Mouse (Mus musculus) activated CD4-positive, CD25-positive, alpha-beta regulatory T cell (primary cell): ENCODE measurements around the gene Fam92a. TPM values are rescaled to one million over a fixed set of nuclear protein-coding genes. Genes with fewer than 3 reads are reported as not detected.

Source experiments
- polyA plus RNA-seq, 2 experiments: library from polyadenylated mRNA; unstranded; fragments of 100-300 nt; shearing (Covaris generic); gene quantifications; one replicate each; pipeline ENCODE4 v1.2.1; 2017

Fam92a gene
- polyA plus RNA-seq = 10 to 100 TPM; 50.8 to 52.5 TPM

DNA sequence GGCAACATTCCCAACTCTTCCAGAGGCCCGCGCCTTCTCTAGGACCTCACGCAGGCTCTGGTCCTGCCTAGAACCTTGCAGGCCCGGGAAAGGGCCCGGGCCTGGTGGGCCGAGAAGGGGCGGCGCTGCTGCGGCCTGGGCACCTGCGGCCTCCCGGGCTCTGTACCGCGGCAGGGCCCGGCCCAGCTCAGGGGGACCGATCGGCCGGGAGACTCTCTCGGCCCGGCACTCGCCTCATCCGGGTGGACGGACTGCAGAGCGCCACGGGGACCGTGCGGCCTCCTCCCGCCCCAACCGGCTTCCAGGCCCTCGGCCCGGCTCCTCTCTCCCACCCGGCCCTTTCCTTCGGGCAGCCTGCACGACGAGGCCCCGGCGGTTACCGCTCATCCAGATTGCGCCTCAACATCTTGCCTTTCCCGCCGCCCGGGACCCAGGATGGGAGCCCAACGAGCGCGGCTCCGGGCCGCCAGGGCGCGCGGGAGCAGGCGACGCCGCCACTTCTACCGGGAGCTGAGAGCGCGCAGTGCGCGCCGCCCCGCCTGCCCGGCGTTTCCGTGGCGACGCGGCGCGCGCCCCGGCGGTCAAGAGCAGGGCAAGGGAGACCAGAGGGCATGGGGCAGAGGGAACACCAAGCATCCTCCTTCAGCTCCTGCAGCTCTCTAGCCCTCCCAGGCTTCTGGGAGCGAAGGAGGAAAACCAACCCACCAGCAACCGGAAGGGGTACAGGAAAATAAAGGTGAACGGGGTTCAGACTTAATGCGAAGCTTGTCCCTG, at the start of gene Fam92a:
TSS of gene Fam92a (minus strand) at position 698 of the 774 bp plus-strand sequence.

DNA sequence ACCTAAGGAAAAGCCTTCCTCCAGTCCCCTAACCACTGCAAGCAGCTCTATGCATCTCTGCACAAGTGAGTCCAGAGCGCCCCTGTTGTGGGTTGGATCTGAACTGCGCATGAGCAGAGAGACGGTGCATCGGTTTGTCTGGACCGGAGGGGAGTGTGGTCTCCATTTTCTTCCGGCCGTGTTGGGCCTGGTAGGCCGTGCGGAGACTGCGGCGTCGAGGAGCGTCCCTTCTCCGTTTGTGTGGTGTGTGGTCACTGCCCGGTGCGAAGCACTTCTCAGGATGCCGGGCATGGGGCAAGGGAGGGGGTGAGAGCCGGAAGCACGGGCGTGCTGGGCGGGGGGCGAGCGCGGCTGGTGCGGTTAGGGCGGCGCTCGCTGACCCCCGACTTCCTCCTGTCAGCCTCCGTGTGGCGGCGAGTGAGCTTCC, 31.7 kb downstream of the Fam92a start, which contains the start of gene Rbm12b1:
TSS of gene Rbm12b1 (plus strand) at position 124 of the 427 bp plus-strand sequence.

Other genes with a start within 250 kb of the Fam92a start
- under 1 TPM in 1 of 2 experiments, not detected in 1; 0.63 TPM for gene Gm10604, start 190.8 kb downstream of the Fam92a start, polyA plus RNA-seq
- 10 to 100 TPM in 1 of 2 experiments, 1 to 10 TPM in 1; 6.6 to 14.9 TPM for gene Rbm12b2, start 82.6 kb downstream of the Fam92a start, polyA plus RNA-seq
- 10 to 100 TPM in 1 of 2 experiments, 1 to 10 TPM in 1; 9.1 to 14.3 TPM for gene Rbm12b1, start 31.8 kb downstream of the Fam92a start, polyA plus RNA-seq